Mouse (Mus musculus): ENCODE results near the gene Tgfbrap1.
"Not testable (repeated sequence)": the region's sequence is repeated elsewhere in the genome, so short reads cannot be mapped to it uniquely, and the experiment has no call there.

Tgfbrap1 gene

DNA sequence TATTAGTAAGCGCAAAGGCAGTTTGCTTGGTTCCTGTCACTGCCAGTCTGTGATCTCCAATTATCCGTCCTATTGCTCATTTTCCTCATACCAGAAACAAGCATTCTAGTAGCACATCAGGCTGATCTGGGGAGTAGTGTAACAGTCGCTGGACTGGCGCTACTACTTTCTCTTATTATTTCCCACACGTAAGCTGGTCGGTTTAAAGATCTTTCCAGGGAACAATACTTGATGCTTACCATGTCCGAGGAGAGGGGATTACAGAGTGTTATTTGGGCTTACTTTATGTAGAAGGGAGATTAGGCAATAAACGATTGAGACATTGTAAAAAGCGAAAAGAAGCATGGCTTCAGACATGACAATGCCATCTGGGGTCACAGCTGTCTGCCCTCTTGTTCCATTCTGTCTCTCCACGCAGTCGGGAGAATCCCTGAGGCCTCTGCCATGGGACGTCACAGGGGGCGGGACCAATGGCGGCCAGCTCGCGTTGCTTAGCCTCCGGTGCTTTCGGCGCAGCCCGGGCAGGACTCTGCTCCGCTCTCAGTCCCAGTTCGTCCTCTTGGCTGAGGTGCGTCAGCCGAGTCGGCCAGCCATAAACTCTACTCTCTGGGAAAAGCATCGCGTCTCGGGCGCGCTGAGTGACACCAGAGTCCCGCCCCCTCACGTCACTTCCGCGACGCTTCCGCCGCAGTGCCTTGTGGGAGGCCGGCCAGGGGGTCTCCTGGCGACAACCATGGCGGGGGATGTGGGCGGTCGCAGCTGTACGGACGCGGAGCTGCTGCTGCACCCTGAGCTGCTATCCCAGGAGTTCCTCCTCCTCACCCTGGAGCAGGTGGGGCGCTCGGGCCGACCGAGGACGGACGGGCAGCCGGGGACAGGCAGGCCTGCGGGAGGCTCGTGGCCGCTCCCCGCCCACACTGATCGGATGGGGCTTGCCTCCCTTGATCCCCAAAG is at the start of gene Tgfbrap1, which contains the start of gene AI597479:
TSS of gene Tgfbrap1 (minus strand) at position 607 of the 954 bp plus-strand sequence.
TSS of gene AI597479 (plus strand) at position 680 of the 954 bp plus-strand sequence.
- peak; percentile 96 for DNase-seq (ENCODE audit: low read depth, low spot score)

DNA sequence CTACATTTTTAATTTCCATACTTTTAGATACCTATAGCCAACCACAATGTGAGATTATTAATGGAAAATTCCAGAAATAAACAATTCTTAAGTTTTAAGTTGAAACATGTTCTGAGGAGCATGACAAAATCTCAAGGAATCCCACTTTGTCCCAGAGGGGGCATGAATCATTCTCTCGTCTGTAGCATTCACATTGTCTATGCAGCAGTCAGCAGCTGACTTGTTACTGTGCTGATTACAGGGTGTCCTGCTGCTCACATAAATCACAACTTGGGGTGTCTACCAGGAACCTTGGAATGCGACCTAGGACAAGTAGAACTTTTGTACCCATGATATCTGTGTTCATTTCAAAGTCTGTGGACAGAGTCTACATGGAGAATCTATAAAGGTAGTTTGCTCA is 49.0 kb upstream of the Tgfbrap1 start:
- DNase-seq (ENCODE audit: low read depth, low spot score): no peak

DNA sequence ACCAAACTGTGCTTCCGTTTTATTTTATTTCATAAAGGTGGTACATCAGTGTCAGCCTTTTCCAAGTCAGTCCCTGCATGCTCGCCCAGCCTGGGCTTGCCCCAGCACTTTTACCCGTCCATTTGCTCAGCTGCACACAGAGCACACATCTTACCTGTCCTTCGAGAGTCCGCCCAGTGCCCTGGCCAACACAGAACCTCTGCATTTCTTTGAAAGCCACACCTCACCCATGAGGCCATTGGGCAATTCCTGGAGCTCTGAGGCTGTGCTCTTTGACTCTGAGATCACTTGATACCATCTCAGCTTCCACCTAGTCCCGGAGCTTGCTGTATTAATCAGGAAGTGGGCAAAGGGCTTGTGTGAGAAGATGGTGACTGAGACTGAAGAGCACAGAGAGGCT is 47.0 kb upstream of the Tgfbrap1 start:
- no peak for DNase-seq (ENCODE audit: low read depth, low spot score)

DNA sequence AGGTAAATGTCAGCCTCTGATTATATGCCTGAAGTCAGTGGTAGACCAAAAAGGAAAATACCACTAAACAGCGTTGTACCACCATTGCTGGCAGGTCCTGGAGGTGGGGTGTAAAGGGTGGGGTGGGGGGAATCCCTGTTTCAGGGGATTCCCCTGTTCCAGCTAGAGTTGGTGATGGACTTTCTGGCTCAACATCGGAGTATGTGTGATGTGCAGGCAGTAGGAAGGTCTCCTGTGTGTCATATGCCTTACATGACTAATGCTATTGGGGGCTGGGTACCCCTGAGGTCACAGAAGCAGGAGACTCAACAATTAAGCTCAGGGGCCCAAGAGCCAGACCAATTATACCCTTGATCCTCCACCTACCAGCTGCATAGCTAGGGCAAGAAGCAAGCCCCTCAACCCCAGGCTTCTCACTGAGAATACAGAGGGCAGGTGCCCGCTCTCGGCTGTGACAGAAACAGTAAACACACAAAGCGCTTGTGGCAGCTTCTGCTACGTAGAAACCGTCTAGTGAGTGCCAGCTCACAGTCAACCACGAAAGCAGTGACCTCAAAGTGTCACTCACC is 46.0 kb upstream of the Tgfbrap1 start:
- no peak for DNase-seq (ENCODE audit: low read depth, low spot score)

DNA sequence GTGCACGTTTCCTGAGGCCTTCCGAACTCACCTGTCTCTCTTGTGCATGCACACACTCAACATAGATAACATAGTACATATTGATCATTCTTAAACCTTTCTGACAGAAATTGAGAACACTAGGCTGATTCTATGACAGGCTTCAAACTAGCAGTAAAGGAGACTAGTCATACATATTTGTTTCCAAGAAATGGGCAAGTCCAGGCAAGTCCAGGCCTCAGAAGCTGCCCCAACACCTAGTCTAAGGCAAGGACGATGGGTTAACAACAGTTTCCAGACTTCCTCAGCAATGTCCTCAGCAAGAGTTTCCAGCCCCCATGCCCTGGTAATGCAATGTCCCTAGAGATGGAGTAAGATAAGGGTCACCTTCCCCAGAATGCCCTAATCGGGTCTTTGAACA is 45.4 kb upstream of the Tgfbrap1 start:
- DNase-seq (ENCODE audit: low read depth, low spot score): no peak

DNA sequence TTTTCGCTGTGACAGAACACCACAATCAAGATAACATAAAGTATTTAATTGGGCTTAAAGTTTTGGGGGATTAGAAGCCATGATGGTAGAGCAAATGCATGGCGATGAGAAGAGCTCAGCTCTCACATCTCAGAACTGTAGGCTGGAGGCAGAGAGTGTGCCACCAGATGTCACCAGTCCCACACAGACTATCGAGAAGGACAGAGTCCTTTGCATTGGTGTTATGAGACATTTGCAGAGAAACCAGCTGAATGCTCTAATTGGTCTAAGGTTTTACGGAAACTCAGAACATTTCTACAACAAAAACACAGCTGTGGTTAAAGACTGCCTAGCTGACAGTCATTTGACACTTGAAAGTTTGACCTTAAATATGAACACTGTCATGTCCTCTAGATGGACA is 44.8 kb upstream of the Tgfbrap1 start:
- DNase-seq (ENCODE audit: low read depth, low spot score): no peak

DNA sequence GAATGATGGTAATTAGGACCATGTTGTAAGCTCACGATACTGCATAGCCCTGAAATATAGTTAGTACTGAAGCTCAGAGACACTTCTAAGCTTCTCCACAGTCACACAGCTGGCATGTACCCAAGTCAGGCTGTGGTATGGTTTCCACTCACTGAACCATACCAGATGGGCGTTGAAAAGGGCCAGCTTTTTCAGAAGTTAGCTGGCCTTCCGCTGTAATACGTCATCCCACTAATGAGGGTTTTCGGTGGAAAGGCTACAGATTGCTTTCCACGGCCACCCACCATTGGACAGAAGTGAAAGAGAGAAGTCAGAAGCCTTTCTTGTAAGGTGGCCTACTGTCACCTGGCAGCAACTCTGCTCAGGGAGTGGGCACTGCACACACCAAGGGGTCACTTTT is 44.4 kb upstream of the Tgfbrap1 start:
- DNase-seq (ENCODE audit: low read depth, low spot score): no peak

DNA sequence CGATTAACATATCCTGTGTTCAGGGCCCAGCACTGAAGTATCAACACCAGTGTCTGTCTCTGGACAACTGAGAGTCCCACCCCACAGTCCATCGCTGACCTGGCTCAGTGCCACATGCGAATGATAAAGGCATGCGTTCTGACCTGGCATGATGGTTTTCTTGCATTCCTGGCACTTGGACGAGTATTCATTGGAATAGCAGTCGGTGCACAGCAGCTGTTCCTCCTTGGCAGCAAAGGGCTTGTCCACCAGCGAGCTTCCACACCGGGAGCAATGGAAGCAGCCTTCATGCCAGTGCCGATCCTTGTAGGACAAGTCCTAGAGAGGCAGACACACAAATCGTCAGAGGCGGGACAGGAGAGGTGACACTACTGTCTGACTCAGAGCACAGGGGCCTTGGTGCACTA is 43.1 kb upstream of the Tgfbrap1 start:
- DNase-seq (ENCODE audit: low read depth, low spot score): peak; percentile 21

DNA sequence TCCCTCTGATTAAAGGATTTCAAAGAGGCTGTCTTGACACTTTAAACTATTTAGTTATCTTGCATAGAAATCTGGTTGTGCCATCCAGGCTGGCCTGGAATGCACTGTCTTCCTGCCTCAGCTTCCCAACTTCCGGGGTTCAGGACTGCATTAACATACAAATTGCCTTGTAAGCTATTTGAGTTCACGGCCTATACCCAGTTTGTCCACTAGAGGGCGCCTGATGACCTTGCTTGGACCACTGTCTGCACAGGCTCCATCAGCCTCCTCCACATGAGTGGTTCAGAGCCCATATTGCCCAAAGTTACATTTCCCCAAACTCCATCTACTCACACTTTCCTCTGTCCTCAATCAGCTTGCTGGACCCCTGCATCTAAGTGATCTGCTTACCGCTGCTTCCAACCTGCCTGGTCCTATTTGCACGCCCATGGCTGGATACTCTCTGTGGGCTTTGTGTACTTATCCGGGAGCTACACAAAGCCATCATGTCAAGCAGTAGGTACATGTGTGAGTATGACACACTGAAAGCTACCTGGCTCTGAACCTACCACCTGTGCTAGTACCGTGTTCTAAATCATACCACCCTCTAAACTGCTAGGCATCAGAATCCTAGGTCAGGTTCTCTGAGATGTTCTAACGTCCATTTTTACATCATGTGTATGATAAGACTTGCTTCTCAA is 41.3 kb upstream of the Tgfbrap1 start:
- DNase-seq (ENCODE audit: low read depth, low spot score): peak; percentile 94

DNA sequence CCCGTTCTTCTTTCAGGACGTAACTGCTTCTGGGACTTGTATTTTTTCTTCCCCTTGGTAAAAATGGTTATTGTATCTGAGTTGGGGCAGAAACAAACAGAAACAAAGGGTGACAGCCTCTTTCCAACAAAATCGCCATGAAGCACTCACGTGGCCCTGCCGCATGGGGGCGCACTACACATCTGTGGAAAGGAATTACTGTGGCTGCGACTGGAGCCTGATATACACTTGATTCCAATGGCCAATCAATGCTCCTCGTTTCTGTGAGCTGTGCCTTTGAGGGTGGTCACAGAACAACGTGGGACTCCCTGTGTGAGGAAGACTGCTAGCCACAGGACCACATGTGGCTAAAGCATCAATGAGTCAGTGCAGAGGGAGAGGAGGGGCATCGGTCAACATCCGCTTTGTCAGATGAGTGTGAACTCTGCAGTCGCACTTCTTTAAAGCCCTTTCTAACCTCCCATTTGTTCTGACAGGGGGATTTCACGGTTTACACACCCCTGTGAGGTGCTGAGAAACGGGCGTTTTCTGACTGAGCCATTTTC is 39.9 kb upstream of the Tgfbrap1 start:
- peak; percentile 79 for DNase-seq (ENCODE audit: low read depth, low spot score)

DNA sequence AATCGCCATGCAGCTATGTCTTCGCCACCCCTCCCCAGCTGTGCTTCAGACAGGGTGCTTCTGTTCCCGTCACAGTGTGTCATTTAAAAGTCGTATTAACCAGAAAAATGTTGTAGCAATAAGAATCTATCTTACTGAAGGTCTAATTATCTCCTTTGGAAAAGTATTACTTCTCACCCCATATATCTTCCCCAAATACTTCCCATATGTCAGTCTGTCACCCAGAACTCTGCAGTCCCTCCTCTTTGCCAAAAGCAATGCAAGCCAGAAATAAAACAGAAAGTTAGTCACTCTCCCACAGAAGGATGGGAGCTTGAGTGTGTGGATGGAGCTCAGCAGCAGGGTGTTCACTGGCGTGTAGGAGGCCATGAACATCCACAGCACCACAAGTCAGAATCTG is 38.9 kb upstream of the Tgfbrap1 start:
- no peak for DNase-seq (ENCODE audit: low read depth, low spot score)

DNA sequence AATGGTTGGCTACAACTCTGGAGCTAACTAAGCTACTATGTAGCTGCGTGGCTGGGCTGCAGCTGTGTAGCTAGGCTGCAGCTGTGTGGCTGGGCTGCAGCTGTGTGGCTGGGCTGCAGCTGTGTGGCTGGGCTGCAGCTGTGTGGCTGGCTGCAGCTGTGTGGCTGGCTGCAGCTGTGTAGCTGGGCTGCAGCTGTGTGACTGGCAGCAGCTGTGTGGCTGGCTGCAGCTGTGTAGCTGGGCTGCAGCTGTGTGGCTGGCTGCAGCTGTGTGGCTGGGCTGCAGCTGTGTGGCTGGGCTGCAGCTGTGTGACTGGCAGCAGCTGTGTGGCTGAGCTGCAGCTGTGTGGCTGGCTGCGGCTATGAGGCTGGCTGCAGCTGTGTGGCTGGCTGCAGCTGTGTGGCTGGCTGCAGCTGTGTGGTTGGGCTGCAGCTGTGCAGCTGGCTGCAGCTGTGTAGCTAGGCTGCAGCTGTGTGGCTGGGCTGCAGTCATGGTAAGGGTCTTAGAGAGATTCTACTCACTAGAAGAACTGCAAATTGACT is 38.1 kb upstream of the Tgfbrap1 start:
- not testable (repeated sequence) for DNase-seq (ENCODE audit: low read depth, low spot score)

DNA sequence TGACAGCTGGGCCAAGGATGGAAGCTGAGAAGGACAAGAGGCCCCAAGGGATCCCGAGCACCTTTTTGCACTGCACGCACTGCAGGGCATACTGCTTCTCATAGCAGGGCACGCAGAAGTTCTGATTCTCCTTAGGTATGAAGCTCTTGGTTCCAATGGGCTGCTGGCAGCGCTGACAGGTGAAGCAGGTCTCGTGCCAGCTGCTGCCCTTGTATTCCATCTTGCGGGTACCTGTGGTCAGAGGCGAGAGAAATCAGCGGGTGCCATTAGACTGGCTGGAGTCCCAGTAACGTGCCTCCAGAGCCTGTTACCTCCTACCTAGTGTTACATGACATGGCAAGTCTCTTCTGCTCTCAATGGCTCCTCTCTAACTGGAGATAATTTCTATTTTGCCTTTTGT is 33.2 kb upstream of the Tgfbrap1 start:
- DNase-seq (ENCODE audit: low read depth, low spot score): no peak

DNA sequence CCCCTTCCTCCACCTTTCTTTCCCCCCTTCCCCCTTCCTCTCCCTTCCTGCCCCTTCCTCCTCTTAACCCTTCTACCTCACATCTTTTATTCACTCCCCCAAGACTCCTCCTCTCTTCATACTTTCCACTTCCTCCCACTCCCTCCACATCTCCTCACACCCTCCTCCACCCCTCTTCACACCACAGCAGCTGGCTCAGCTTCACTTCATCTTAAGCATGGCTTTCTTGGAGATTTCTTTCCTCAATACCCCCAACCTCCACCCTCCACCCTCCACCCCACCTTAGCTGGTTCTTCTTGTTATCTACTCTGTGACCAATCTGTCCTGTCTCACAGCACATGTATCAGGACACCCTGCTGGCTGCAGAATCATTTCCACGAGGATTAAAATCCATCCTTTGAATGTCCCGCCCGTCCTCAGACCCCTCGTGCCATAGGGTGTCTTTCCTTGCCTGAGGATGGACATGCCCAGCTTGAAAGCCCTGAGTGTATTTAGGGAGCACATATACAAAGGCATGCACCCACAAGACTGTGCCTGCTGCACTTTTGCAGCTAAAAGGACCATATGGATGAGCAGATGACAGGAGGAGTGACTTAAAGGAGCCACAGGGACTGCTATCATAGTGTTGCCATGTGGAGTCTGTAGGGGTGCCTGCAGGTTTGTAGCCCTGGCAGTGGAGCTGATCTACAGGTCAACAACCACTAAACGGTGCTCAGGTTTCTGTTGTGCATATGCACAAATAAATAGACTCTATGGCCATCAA is 32.0 kb upstream of the Tgfbrap1 start:
- DNase-seq (ENCODE audit: low read depth, low spot score): no peak

DNA sequence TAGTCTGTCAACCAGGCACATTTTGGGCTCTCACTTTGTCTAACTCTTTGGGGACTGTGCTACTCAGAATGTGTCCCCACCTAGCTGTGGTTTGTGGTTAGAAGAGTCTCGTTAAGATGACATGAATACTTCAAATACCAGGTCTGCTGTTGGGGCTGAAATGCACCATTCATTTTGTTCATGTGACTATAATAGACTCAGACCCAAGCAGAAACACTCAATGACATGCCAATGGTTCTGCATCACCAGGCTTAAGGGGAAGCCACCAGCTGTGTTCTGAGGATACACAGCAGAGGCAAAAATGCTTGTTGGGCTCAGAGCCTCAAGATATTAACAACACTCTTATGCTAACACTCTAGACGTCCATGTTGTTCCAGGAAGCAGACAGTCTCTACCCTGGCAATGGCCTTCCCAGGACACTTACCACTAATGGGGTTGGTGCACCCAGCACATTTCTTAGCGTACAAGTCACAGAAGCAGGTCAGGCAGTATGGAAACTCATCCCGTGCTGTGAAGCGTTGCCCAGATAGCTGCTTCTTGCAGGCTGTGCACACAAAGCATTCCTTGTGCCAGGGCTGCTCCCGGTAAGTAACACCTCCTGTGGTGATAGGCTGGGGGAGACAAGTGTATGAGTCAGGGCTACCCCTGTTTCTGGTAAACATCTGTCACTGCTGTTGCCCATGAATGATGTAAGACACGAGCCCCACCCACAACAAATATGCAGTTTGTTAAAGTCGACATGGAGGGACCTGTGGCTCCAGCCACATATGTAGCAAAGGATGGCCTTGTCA is 29.6 kb upstream of the Tgfbrap1 start:
- DNase-seq (ENCODE audit: low read depth, low spot score): no peak

DNA sequence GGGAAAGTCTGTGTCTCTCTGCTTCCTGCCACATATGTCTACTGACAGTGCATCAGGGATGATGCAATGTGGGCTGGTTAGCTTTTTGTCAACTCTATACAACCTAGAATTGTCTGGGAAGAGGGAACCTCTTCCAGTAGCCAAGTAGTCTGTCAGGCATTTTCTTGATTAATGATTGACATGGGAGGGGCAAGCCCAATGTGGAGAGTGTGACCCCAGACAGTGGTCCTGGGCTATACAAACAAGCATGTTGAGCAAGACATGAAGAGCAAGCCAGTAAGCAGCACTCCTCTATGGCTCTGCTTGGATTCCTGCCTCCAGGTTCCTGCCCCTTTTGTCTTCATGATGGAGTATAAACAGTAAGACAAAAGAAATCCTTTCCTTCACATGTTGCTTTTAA is 28.8 kb upstream of the Tgfbrap1 start:
- DNase-seq (ENCODE audit: low read depth, low spot score): no peak

DNA sequence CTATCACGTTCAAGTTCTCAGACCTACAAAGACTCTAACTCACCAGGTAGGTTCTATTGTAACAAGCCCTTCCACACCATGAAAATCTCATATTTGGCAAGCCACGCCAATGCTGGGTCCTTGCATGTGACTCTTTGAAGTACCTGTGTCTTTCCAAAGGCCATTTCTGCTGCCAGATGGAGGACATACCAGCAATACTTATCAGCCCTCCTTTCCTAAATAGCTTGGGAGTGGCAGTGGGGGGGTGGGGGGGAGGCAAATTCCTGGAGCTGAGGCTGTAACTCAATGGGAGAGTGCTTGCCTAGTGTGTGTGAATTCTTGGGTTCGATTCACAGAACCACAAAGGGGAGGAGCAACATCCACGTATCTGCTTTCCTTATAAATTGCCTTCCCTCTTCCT is 26.3 kb upstream of the Tgfbrap1 start:
- peak; percentile 25 for DNase-seq (ENCODE audit: low read depth, low spot score)

DNA sequence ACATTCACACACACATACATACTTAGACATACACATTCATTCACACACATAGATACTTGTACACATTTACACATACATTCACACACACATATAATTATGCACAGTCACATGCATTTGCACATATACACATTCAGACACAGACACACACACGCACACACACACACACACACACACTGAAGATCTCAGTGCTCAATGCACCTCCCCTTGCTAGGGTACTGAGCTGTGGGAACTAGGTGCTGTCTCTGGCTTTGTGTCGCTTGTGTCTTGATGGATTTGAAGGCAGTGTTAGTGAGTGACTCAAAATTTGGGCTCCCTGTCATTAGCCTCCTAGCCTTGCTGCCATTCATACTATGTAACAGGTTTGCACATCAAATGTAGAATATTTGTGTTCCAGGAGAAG is 24.2 kb upstream of the Tgfbrap1 start:
- DNase-seq (ENCODE audit: low read depth, low spot score): no peak

DNA sequence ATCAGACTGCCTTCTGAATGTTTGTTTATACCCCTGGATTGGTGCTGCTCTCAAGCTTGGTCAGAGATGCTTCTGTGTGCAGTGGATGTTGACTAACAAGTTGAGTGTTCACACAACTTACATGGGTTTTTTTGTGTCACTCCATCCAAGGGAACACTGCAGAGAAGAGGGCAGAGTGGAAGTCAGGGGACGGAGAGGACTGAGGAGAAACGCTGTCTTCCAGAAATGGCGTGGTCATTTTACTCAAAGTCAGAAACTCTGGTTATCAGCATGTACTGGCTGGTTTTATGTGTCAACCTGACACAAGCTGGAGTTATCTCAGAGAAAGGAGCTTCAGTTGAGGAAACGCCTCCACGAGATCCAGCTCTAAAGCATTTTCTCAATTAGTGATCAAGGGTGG is 22.5 kb upstream of the Tgfbrap1 start:
- DNase-seq (ENCODE audit: low read depth, low spot score): no peak

DNA sequence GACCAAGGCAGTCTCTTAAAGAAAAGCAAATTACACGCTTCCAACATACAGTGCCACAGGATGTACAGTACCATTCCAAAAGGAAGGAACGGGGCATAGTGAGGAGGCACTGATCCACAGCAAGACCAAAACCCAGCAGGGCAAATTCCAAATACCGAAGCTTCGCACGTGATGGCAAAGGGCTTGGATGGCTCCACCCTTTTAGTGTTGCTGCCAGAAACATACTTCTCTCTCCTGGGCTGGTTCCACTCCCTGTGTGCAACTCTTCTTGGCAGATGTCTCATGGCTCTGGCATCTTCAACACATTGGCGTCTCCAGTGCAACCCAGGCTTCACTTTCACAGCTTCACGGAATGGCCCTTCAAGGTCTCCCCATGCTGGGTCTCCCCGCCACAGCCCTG is 19.0 kb upstream of the Tgfbrap1 start:
- DNase-seq (ENCODE audit: low read depth, low spot score): no peak

All from ZHBTc4 (cell line).